Mouse (Mus musculus) ES-Bruce4 (cell line): ENCODE measurements around the gene Doc2b.

Source experiments
- CTCF ChIP-seq: IDR thresholded peaks from one replicate; pipeline ENCODE4 v1.8.1; 2011; ENCODE audit warnings: low read depth, low read length
- EP300 ChIP-seq: IDR thresholded peaks from 2 replicates; pipeline ENCODE4 v1.6.1; 2011; ENCODE audit warnings: low read depth, low read length; ENCODE audit not compliant: insufficient read depth

DNA sequence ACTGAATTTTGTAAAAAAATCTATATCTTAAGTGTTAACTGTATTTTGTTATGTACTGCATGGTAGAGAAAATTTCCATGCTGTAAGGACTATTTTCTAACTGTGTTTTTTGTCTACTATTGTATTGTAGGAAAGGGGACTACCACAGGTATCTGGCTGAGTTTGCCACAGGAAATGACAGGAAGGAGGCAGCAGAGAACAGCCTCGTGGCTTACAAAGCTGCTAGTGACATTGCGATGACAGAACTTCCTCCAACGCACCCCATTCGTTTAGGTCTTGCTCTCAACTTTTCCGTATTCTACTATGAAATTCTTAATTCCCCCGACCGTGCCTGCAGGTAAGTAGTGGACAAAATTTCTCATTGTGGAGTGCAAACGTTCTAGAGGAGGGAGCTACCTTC, 39.2 kb downstream of the Doc2b start:
- TF ChIP-seq CTCF, result no peak
- TF ChIP-seq EP300, result no peak
